Mouse (Mus musculus): ENCODE measurements around the gene Uts2b. TPM values are rescaled to one million over a fixed set of nuclear protein-coding genes. Genes with fewer than 3 reads are reported as not detected.

The Uts2b gene
- 1 to 10 TPM; 4.1 to 4.9 TPM for total RNA-seq (2021)

- no peak for DNase-seq
Observed at GRCm38 (mm10) chr16:27370191-27370590, at the start of gene Uts2b. Uts2b (minus strand) TSS chr16:27370239.

DNA sequence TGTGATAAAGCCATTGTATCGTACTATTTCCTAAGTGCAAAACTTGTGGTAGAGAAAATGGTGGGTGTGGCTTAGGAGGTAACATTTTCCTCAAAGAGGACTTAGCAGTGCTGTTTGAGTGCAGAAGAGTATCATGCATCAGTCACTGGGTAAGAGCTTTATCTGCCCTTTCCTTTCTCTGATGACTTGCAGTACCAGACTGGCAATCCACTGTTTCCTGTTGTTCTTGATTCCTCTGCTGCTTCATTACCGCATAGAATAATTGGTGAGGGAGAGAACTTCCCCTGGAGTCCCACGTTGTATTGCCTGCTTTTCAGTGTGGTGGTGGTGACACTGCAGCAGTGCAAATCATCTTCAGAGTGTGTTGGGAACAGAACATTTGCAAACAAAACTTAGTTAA, 47.6 kb upstream of the Uts2b start:
- DNase-seq = no peak

GRCm38 (mm10) chr16:27416937-27417584, 47.0 kb upstream of the Uts2b start:
- DNase-seq = no peak

- no peak for DNase-seq
Observed at GRCm38 (mm10) chr16:27404107-27404506, 34.1 kb upstream of the Uts2b start.

DNA sequence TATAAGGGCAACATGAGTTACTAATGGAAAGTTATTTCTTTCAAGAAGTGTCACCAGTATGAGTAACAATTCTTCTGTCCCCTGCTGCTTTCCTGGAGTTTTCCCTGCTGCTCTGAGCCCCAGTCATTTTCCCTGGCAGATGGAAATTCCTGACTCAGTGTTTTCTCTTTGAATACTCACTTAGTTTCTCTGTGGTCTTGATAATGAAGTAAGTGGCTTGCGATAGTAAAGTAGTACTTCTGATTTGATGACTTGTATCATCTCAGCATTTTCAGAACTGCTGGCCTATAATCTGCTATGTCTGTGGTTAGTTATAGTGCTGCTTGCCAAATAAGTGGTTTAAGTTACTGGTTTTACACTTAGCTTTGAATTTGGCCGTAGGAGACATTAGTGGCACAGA, 31.5 kb upstream of the Uts2b start:
- no peak for DNase-seq

DNA sequence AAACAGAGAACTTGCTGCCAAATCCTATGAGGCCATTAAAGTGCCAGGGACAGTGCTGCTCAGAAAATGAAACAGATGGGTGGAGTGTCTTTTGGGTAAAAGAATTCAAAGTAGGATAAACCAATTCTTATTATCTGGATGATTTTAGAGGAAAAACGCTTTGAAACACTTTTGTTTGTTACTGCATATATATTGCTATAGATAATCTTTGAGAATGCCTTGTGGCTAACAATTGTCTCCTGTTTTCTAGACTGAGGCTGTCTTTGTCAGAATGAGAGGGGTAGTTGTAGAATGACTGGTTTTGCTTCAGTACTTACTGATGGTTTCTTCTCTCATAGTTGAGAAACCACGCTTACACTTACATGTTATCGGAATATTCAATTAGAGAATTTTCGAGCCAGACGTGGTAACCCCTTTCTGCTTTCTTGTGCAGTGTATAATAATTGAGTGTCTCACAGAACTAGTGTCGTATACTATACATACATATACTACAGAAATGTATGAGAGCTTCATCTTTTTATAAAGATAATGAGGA, 29.7 kb upstream of the Uts2b start:
- DNase-seq = no peak

GRCm38 (mm10) chr16:27399026-27399718, 29.1 kb upstream of the Uts2b start:
- DNase-seq = no peak

GRCm38 (mm10) chr16:27396951-27397350, 26.9 kb upstream of the Uts2b start:
- no peak for DNase-seq

DNA sequence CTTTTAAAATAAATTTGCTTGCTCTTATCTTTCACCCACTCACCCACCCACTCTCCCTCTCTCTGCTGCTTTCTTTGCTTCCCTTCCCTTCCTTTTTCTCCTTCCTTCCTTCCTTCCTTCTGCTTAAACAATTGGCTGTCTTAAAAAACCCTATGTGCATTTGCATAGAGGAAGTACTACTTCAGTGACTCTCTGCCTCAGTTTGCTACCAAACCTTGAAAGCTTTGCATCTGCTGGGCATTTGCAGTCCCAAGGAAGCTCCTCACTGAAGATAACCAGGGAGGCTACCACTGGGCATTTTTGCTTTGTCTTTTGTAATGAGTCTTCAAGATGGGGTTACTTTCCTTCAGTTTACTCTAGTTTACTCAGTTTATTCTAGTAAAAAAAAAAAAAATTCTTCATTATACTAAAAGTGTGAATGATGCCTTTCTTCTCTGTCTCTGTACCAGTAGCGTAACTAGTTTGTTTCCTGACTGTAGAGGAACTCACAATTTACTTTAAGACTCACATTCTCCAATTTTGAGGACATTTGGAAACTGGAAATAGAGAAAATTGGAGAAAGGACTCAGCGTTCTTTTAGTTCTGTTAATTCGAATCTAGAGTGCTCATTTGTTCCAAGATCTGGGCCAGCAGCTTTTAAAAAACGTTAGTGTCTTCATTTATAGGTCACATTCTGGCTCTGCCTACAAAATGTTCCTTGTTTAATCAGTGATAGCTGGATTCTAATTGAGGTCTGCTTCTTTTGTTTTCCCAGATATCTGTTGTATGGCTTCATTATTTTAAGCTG, 25.4 kb upstream of the Uts2b start:
- no peak for DNase-seq

DNA sequence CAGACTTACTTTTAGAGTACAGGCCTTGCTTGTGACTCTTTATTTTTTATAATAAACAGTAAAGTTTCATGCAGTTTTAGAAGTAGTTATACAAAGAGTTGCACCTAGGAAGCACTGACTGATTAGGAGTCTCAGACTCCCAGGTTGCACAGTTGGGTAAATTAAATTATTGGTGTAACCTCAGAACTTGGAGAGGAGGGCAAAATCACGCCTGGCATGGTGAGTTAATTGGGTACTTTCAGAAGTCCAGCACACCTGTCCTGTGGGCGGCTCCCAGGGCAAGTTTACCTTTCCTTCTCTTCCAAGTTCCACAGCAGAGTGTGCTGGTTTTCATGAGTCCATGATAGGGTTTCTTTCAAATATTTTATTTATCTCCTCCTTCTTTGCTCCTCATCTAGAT, 21.8 kb upstream of the Uts2b start:
- no peak for DNase-seq

GRCm38 (mm10) chr16:27390306-27390705, 20.3 kb upstream of the Uts2b start:
- DNase-seq = no peak

DNA sequence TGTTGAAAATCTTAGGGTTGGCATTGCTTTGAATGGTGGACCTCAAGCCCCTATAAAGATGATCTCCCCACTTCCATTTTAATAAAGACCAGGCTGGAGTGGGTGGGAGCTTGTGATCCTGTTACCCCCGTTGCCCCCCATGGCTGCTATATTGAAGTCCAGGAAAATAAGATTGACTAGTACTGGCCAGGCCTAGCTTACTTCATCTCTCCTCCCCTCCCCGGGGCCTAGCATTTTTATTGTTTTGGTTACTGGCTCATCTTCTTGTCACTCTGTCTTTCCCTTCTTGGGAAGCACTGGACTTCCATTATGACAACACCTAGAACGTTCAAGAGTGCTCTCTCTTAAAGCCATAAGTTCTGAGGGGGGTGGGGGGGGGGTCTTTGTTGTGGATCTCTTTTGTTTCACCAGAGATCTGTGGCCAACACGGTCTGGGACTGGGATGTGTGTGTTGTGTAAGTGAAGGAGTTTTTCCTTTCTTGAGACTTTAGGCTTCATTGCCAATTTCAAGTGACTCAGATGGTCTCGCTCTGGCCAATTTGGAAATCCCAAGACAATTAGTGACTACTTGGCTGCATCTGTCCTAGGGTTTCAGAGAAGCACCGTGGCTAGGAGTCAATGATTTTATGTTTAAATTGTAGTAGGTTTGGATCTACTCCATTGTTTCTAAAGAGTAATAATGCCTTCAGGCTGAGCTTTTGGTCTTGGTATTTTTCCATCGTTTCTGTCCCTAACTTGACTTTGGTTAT, 19.7 kb upstream of the Uts2b start:
- DNase-seq = peak; percentile 17

DNA sequence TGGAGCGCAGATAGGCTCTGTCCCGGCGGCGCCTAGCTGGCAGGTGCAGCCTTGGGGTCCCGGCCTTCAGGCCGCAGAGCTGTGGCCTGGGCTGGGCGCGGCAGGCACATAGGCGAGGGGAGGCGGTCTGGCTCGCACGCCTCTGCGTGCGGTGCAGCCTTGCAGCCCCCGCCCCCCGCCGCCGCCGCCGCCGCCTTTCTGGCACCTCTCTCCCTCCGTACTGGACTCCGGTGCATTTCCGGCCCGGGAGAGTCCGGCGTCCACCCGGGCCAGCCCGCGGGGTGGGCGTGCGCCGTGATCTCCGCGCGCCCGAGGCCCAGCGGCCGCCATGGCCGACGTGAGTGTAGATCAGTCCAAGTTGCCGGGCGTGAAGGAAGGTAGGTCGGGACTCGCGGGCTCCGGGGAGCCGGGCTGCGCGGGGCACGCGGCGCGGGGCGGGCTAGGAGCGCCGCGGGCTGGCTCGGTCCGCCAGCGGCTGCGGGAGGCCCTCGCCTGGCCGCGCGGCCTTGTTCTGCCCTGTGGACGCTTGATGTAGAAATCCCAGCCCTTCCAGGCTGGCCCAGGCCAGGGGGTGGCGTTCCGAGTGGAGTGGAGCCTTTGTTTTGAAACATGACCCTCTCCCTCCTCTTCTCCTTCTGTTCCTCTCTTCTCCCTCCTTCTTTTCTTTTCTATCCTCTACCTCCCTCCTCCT, 18.9 kb upstream of the Uts2b start, which contains the start of gene Ccdc50:
Gene Ccdc50, plus strand, starts transcription at position 109 of the 691 bp plus-strand sequence.
- peak; percentile 83 for DNase-seq

DNA sequence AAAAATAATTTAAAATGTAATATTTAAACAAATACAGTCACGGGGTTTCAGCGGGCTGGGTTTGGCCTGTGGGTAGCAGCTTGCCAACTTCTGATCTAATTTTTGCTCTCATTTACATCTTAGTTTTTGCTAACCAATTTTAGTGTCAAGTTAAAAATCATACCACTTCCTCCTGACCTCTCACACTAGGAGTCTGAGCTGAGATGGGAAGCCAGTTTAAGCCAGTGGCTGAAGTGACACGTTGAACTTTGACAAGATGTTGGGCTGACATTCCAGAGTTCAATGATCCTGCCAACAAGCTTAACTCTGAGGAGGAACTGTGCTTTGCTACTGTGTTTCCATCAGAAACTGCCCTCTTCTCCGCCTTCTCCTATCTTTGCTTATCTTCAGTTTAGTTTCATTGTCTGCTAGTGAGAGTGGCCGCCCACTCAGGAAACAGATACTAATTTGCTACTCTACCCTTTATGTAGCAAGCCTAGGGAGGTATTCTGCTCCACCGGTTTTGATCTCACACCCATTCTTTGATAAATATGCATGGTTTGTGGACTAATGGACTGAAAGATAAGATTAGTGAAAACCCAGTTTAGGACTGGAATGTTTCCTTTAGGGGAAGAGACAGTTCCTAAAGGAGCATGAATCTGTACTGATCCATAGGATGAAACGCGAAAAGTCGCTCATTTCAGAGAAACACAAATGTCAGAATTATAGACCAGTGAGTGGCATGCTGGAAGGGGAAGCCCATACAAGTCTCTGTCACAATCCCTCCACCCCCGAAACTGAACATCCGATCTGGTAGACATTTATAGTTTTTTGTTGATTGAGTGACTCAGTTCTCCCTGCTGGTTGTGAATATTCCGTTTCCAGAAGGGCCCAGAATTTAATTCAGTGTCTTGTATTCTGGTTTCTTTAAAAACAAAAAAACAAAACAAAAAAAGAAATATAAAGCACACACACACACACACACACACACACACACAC, 17.9 kb upstream of the Uts2b start:
- DNase-seq = no peak

- DNase-seq = no peak
Observed at GRCm38 (mm10) chr16:27386850-27387407, 16.9 kb upstream of the Uts2b start.

GRCm38 (mm10) chr16:27385649-27386048, 15.6 kb upstream of the Uts2b start:
- DNase-seq = no peak

DNA sequence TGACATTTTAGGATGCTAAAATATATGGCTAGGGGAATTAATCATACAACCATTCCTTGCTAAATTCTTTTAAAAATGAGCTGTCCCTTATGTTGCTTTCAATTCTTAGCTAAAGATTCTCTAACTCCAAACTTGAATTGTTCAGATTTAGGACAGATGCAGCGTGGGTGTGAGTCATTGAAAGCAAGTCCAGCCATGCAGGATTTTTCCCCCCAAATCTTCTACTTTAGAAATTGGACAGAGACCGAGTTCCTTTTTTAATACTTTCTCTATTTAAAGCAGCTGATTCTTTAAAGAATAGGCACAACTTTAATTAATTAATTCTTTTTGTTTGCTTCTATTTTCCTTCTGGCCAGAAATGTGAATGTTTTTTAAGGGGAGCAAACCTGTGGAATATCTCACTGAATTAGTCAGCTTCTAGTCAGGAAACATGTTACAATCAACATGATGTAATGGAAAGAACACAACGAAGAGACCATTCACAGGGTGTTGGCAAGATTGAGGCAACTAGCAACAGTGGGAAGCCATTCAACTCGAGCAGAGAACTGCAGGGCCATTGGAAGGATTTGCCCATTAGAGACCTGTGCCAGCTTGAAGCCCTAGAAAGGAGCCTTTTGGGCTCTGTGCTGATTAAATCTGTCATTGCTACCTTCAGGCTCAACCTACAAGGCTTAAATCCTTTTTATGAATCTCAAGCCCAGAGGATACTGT, 15.0 kb upstream of the Uts2b start:
- no peak for DNase-seq

GRCm38 (mm10) chr16:27382217-27382616, 12.2 kb upstream of the Uts2b start:
- DNase-seq = no peak

GRCm38 (mm10) chr16:27376556-27376955, 6.5 kb upstream of the Uts2b start:
- no peak for DNase-seq

All from heart, postnatal 4 days (tissue).